In genomic region chr5:120742125-120742524, GRCm38 (mm10) we compare ENCODE assay signal across 9 mouse cellular contexts. TPM values are rescaled to one million over a fixed set of nuclear protein-coding genes. Genes with fewer than 3 reads are reported as not detected.
DNase-seq lines count a peak whose midpoint lies in the region; TF ChIP-seq lines count a peak whose summit lies in the region.
"Had no signal": no experiment of that assay in that cellular context is flagged by ENCODE, and none has a peak within 500 bp of the region (broad histone marks: within the 10 kb centered on the region; RNA-seq: fewer than 3 reads in every experiment).

No protein-coding gene starts in this region.

- H3K4me3 ChIP-seq in E14TG2a.4 (replicated peaks; ENCODE audit: low read length): no peak overlapping the region
- H3K4me3 ChIP-seq: erythroblast, embryonic 14.5 days had no signal

- peaks cover 49% of the 10 kb centered on the region for H3K4me1 ChIP-seq in E14TG2a.4 (replicated peaks; ENCODE audit: low read depth, low read length)

- intact Hi-C loops in heart, postnatal 25 days (cut with DNase I): loop anchor here (2.0 kb wide), 1 partner anchor 121 kb away; no protein-coding TSS in a partner anchor

- peak; percentile 41 for DNase-seq in heart, postnatal 4 days
- DNase-seq in heart, postnatal 25 days (ENCODE audit: low spot score): no peak
- DNase-seq in 3T3-L1 (ENCODE audit: low read depth, low spot score): peak; percentile 65
- DNase-seq in embryo, embryonic 10 days (ENCODE audit: low spot score): peak; percentile 71
- peak; percentile 43 for DNase-seq in lung, postnatal 10 days
- peak; percentile 71 for DNase-seq in thymus, postnatal 14 days
- no peak for DNase-seq in yolk sac, embryonic 10.5 days (ENCODE audit: low spot score)

- no peaks in the 10 kb centered on the region for H3K9me3 ChIP-seq in E14TG2a.4 (ENCODE audit: low read length)

- peak; percentile 76 for TF ChIP-seq CTCF in E14TG2a.4 (conservative IDR thresholded peaks at IDR 0.05; ENCODE audit: low read length)

- H3K36me3 ChIP-seq in E14TG2a.4 (ENCODE audit: insufficient read depth, low read length): no peaks in the 10 kb centered on the region

- H3K27me3 ChIP-seq in E14TG2a.4 (ENCODE audit: insufficient read depth, low read length): no peaks in the 10 kb centered on the region

RNA-seq across cellular contexts. Expression of gene Oas2, which starts 7.5 kb away (rescaled TPM):
- total RNA-seq in heart, postnatal 4 days (2021): under 1 TPM in 1 of 2 experiments, not detected in 1; 0.24 TPM
- under 1 TPM; 0.57 to 0.78 TPM for total RNA-seq in heart, postnatal 25 days (2021)

RNA-seq across cellular contexts. Expression of gene Dtx1, which starts 30.4 kb away (rescaled TPM):
- total RNA-seq in heart, postnatal 4 days (2021): 1 to 10 TPM in 1 of 2 experiments, under 1 TPM in 1; 0.97 to 1.5 TPM
- 1 to 10 TPM; 1.8 to 1.9 TPM for total RNA-seq in heart, postnatal 25 days (2021)

RNA-seq across cellular contexts. Expression of gene Oas3, which starts 35.3 kb away (rescaled TPM):
- under 1 TPM; 0.07 to 0.14 TPM for total RNA-seq in heart, postnatal 4 days (2021)
- under 1 TPM; 0.10 to 0.17 TPM for total RNA-seq in heart, postnatal 25 days (2021)

RNA-seq across cellular contexts. Expression of gene Oas1e, which starts 53.2 kb away (rescaled TPM):
- not detected for total RNA-seq in heart, postnatal 4 days (2021)
- not detected for total RNA-seq in heart, postnatal 25 days (2021)

Comparison
In these comparisons a context has a peak if more than half of its experiments do, and no peak if none do; other contexts are left out.
1. DNase-seq: peak in heart, postnatal 4 days (single experiment), 3T3-L1 (single experiment), embryo, embryonic 10 days (single experiment), lung, postnatal 10 days (single experiment) and thymus, postnatal 14 days (single experiment); none in heart, postnatal 25 days (single experiment) and yolk sac, embryonic 10.5 days (single experiment).